In genomic region chr5:115611566-115611965, GRCm38 (mm10) we compare ENCODE assay signal across 22 mouse cellular contexts. TPM values are rescaled to one million over a fixed set of nuclear protein-coding genes. Genes with fewer than 3 reads are reported as not detected.
DNase-seq lines count a peak whose midpoint lies in the region; ATAC-seq and TF ChIP-seq lines count a peak whose summit lies in the region.
"Had no signal": no experiment of that assay in that cellular context is flagged by ENCODE, and none has a peak within 500 bp of the region (broad histone marks: within the 10 kb centered on the region; RNA-seq: fewer than 3 reads in every experiment).

No protein-coding gene starts in this region.

- no peak for TF ChIP-seq EP300 in liver, embryonic 14.5 days (IDR thresholded peaks at IDR 0.05; ENCODE audit: low read depth)

- H3K4me3 ChIP-seq in megakaryocyte, embryonic 14.5 days (replicated peaks), result peak overlapping the region; percentile 82
- H3K4me3 ChIP-seq in liver, embryonic 14.5 days (ENCODE audit: insufficient read depth in 1 of 2, low read depth in 2 of 2, low read length in 2 of 2), result no peak overlapping the region
- H3K4me3 ChIP-seq: embryonic facial prominence, embryonic 10.5 days; kidney, embryonic 15.5 days had no signal

- WGBS in liver, embryonic 14.5 days (ENCODE audit: insufficient replicate concordance), result 47% methylated on average over 11 of the region's 11 CpGs

- ATAC-seq in megakaryocyte, adult 5-6 weeks (ENCODE audit: poor library complexity, severe bottlenecking), result no peak
- peak; percentile 77 for ATAC-seq in liver, embryonic 14.5 days (ENCODE audit: insufficient read depth)
- ATAC-seq: CD4-positive, CD25-positive, alpha-beta regulatory T cell, adult 4 months; forebrain, postnatal 0 days; hindbrain, postnatal 0 days; intestine, embryonic 16.5 days had no signal

- H3K27ac ChIP-seq in liver, embryonic 14.5 days, result no peak overlapping the region
- H3K27ac ChIP-seq: embryonic facial prominence, embryonic 10.5 days; hindbrain, postnatal 0 days; kidney, embryonic 15.5 days had no signal

- no peaks in the 10 kb centered on the region for H3K9me3 ChIP-seq in megakaryocyte, embryonic 14.5 days
- H3K9me3 ChIP-seq in liver, embryonic 14.5 days (ENCODE audit: control insufficient read depth, low read length), result no peaks in the 10 kb centered on the region
- H3K9me3 ChIP-seq: embryonic facial prominence, embryonic 10.5 days; kidney, embryonic 15.5 days had no signal

- no peaks in the 10 kb centered on the region for H3K27me3 ChIP-seq in megakaryocyte, embryonic 14.5 days (replicated peaks)
- H3K27me3 ChIP-seq in liver, embryonic 14.5 days (ENCODE audit: control insufficient read depth, insufficient read depth, low read length), result no peaks in the 10 kb centered on the region
- H3K27me3 ChIP-seq: kidney, embryonic 15.5 days had no signal

- H3K36me3 ChIP-seq in megakaryocyte, embryonic 14.5 days (replicated peaks; ENCODE audit: low read length), result peaks cover 97% of the 10 kb centered on the region
- H3K36me3 ChIP-seq in liver, embryonic 14.5 days (replicated peaks; ENCODE audit: control insufficient read depth, insufficient read depth, low read depth), result peaks cover 63% of the 10 kb centered on the region

- no peak overlapping the region for H3K4me2 ChIP-seq in liver, embryonic 14.5 days (ENCODE audit: low read depth)
- H3K4me2 ChIP-seq: kidney, embryonic 15.5 days had no signal

- no peak overlapping the region for H3K9ac ChIP-seq in liver, embryonic 14.5 days (replicated peaks)
- H3K9ac ChIP-seq: forebrain, postnatal 0 days; kidney, embryonic 15.5 days had no signal

- DNase-seq in adrenal gland, postnatal 25 days, result peak; percentile 41
- DNase-seq in adrenal gland, adult 18-20 months (ENCODE audit: low spot score in 2 of 2), result no peak
- no peak for DNase-seq in liver, embryonic 14.5 days (ENCODE audit: low read depth in 3 of 3, low spot score in 3 of 3)
- DNase-seq in spleen, postnatal 36 days (ENCODE audit: low spot score in 2 of 2), result no peak
- DNase-seq in kidney, adult 9 months, result no peak
- DNase-seq in cerebellum, adult 8-10 months, result no peak
- DNase-seq: cerebellum, postnatal 10 days; forebrain, postnatal 0 days; kidney, postnatal 36 days; left cerebral cortex, postnatal 4 days; lung, adult 18-20 months; lung, postnatal 10 days; midbrain, embryonic 14.5 days; right cerebral cortex, postnatal 25 days; thymus, postnatal 14 days had no signal

- peaks cover 48% of the 10 kb centered on the region for H3K4me1 ChIP-seq in megakaryocyte, embryonic 14.5 days
- H3K4me1 ChIP-seq in liver, embryonic 14.5 days (replicated peaks; ENCODE audit: control insufficient read depth in 2 of 2, insufficient read depth in 2 of 2, low read length in 1 of 2), result peaks cover 0 to 3% of the 10 kb centered on the region in 2 experiments; a peak in 1 of 4 replicates
- H3K4me1 ChIP-seq: embryonic facial prominence, embryonic 10.5 days; kidney, embryonic 15.5 days had no signal

- TF ChIP-seq CTCF in liver, embryonic 14.5 days (IDR thresholded peaks at IDR 0.05; ENCODE audit: low read depth), result 0 out of 2 replicates have a peak, but pooled peaks have one; percentile 2

RNA-seq across cellular contexts. Expression of gene Rab35, which starts 20.1 kb away (rescaled TPM):
- total RNA-seq in adrenal gland, postnatal 25 days (2021), result 65.7 and 67.8 TPM in 2 replicates
- 10 to 100 TPM; 60.6 to 64.4 TPM for total RNA-seq in adrenal gland, adult 18-20 months (2021)
- 29.5 and 94.9 TPM in 2 replicates for polyA plus RNA-seq in megakaryocyte, embryonic 14.5 days (2012; ENCODE audit: insufficient read depth, low replicate concordance)
- total RNA-seq in megakaryocyte, adult 5-6 weeks (2015), result 36.4 and 44.0 TPM in 2 replicates
- 39.9 and 43.8 TPM in 2 replicates for total RNA-seq in megakaryocyte, adult 5-6 weeks (2017)
- 24.5 and 28.2 TPM in 2 replicates for polyA plus RNA-seq in liver, embryonic 14.5 days (2012; rRNA removed)
- polyA plus RNA-seq in liver, embryonic 14.5 days (2014; fragmentation: Nextera tagmentation; extraction: Ambion mirVana), result 14.8 and 14.9 TPM in 2 replicates

RNA-seq across cellular contexts. Expression of gene Gcn1l1, which starts 46.5 kb away (rescaled TPM):
- total RNA-seq in adrenal gland, postnatal 25 days (2021), result 71.9 and 76.6 TPM in 2 replicates
- 10 to 100 TPM; 51.7 to 59.0 TPM for total RNA-seq in adrenal gland, adult 18-20 months (2021)
- 25.1 and 30.4 TPM in 2 replicates for polyA plus RNA-seq in megakaryocyte, embryonic 14.5 days (2012; ENCODE audit: insufficient read depth, low replicate concordance)
- 9.0 and 9.2 TPM in 2 replicates for total RNA-seq in megakaryocyte, adult 5-6 weeks (2015)
- total RNA-seq in megakaryocyte, adult 5-6 weeks (2017), result 13.2 and 13.4 TPM in 2 replicates
- polyA plus RNA-seq in liver, embryonic 14.5 days (2012; rRNA removed), result 11.4 and 11.8 TPM in 2 replicates
- 14.4 and 14.8 TPM in 2 replicates for polyA plus RNA-seq in liver, embryonic 14.5 days (2014; fragmentation: Nextera tagmentation; extraction: Ambion mirVana)

RNA-seq across cellular contexts. Expression of gene Rplp0, which starts 52.3 kb away (rescaled TPM):
- total RNA-seq in adrenal gland, postnatal 25 days (2021), result 743 and 806 TPM in 2 replicates
- 100 to 1,000 TPM; 706 to 758 TPM for total RNA-seq in adrenal gland, adult 18-20 months (2021)
- 975 and 2,538 TPM in 2 replicates for polyA plus RNA-seq in megakaryocyte, embryonic 14.5 days (2012; ENCODE audit: insufficient read depth, low replicate concordance)
- 1,875 and 2,228 TPM in 2 replicates for total RNA-seq in megakaryocyte, adult 5-6 weeks (2015)
- total RNA-seq in megakaryocyte, adult 5-6 weeks (2017), result 1,202 and 1,250 TPM in 2 replicates
- 1,933 and 2,132 TPM in 2 replicates for polyA plus RNA-seq in liver, embryonic 14.5 days (2012; rRNA removed)
- polyA plus RNA-seq in liver, embryonic 14.5 days (2014; fragmentation: Nextera tagmentation; extraction: Ambion mirVana), result 1,503 and 1,567 TPM in 2 replicates
